In the genomic region with DNA sequence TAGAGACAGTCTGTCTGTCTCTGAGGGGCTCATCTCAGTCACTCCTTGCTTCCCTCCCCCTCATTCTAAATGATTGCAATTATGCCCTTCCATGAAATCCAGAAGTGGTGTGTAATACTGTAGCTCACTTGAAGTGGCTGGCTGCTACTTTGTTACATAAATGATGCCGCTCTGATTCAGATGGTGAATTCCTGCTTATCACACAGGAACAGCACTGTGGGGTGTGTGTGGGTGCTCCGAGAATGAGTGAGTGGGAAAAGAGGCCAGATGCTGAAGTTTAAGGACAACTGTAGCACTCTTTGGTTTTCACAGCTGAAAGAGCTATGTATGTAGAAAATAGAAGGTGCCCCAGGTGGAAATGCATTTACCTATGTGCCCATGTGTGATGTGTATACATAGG, we compare ENCODE assay signal across 27 mouse cellular contexts. TPM values are rescaled to one million over a fixed set of nuclear protein-coding genes. Genes with fewer than 3 reads are reported as not detected.
"Had no signal": no experiment of that assay in that cellular context is flagged by ENCODE, and none has a peak within 500 bp of the region (broad histone marks: within the 10 kb centered on the region; RNA-seq: fewer than 3 reads in every experiment).

No protein-coding gene starts in this region.

- H3K4me3 ChIP-seq: heart, adult 2 months; heart, embryonic 13.5 days; heart, embryonic 15.5 days; hindbrain, embryonic 13.5 days; hindbrain, embryonic 15.5 days; kidney, embryonic 15.5 days; limb, embryonic 13.5 days; limb, embryonic 15.5 days; liver, embryonic 12.5 days had no signal

- DNase-seq: gastrocnemius, postnatal 14 days; gastrocnemius, postnatal 36 days; heart, adult 11 months; heart, adult 2 months; heart, postnatal 14 days; heart, postnatal 36 days; kidney, adult 11 months; kidney, adult 2 months; kidney, adult 9 months; kidney, postnatal 14 days; kidney, postnatal 36 days; layer of hippocampus, adult 9-11 months; layer of hippocampus, postnatal 36 days; left cerebral cortex, postnatal 4 days had no signal

- H3K27ac ChIP-seq: heart, adult 2 months; heart, embryonic 13.5 days; heart, embryonic 15.5 days; hindbrain, embryonic 13.5 days; hindbrain, embryonic 15.5 days; hindbrain, postnatal 0 days; kidney, embryonic 15.5 days; kidney, postnatal 0 days; limb, embryonic 13.5 days; limb, embryonic 15.5 days; liver, embryonic 12.5 days; liver, embryonic 14.5 days had no signal

RNA-seq across cellular contexts. Expression of a gene that starts 14.7 kb away (rescaled TPM):
- total RNA-seq: heart, adult 2 months; heart, postnatal 14 days; heart, postnatal 36 days; hematopoietic stem cell, adult 5-6 weeks; liver, adult 2 months had no signal
